Mouse (Mus musculus): ENCODE data around the gene Fgfr2.

DNA sequence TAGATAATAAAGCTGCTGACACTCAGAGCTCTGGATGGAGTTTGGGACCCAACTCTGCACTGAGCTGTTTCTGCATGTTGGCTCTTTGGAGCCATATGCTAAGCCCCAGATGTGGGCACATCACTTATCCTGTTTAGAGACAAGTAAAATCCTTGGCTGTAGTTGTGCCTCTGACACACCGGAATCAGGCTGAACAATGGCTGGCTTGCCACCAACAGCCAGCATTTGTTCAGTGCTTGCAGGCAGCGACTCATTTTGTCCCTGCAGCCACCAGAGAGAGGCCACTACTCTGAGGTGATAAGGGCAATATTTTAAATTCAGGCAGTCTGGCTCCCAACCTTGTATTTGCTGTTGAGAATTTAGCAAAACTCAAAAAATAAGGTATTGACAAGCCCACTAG lies 454.5 kb downstream of the Fgfr2 start:
- TF ChIP-seq MAFK (IDR thresholded peaks at IDR 0.05; ENCODE audit: insufficient read depth, low read depth, low read length) (no peak), ZC3H11A (IDR thresholded peaks at IDR 0.05; ENCODE audit: borderline replicate concordance, low read depth, low read length) (no peak), ZNF384 (IDR thresholded peaks at IDR 0.05; ENCODE audit: low read depth, low read length) (no peak)
